Mouse (Mus musculus): ENCODE data around the gene Cnksr1. TPM values are rescaled to one million over a fixed set of nuclear protein-coding genes. Genes with fewer than 3 reads are reported as not detected.

Gene Cnksr1
- total RNA-seq, 2 experiments from 2014 or later: 1.8 to 2.3 TPM

GRCm38 (mm10) chr4:134203340-134203896, 34.8 kb downstream of the Cnksr1 start:
- DNase-seq (ENCODE audit: low spot score in 2 of 2): no peak

- no peak for DNase-seq (ENCODE audit: low spot score in 2 of 2)
These were observed 35.3 kb downstream of the Cnksr1 start, which contains the start of gene Gm7534 for GRCm38 (mm10) chr4:134202904-134203303. Gene Gm7534 (minus strand): TSS chr4:134203004.

GRCm38 (mm10) chr4:134199371-134199770, 38.8 kb downstream of the Cnksr1 start:
- no peak for DNase-seq (ENCODE audit: low spot score in 2 of 2)

- DNase-seq (ENCODE audit: low spot score in 2 of 2): peak in 1 of 2 experiments; percentile 16
These were observed 51.9 kb downstream of the Cnksr1 start for GRCm38 (mm10) chr4:134186268-134186667.

- no peak for DNase-seq (ENCODE audit: low spot score in 2 of 2)
These were observed 52.6 kb downstream of the Cnksr1 start for GRCm38 (mm10) chr4:134185569-134185968.

GRCm38 (mm10) chr4:134183711-134184110, 54.5 kb downstream of the Cnksr1 start:
- DNase-seq (ENCODE audit: low spot score in 2 of 2): no peak

GRCm38 (mm10) chr4:134181825-134182224, 56.4 kb downstream of the Cnksr1 start:
- no peak for DNase-seq (ENCODE audit: low spot score in 2 of 2)

GRCm38 (mm10) chr4:134181112-134181511, 57.1 kb downstream of the Cnksr1 start:
- DNase-seq (ENCODE audit: low spot score in 2 of 2): no peak

Other genes with a start within 250 kb of the Cnksr1 start
- 10 to 100 TPM; 27.1 to 28.8 TPM for gene Dhdds, start 237.5 kb downstream of the Cnksr1 start, total RNA-seq (2021)
- gene Lin28a, start 219.6 kb downstream of the Cnksr1 start, total RNA-seq (2021): 1 to 10 TPM; 2.7 to 3.5 TPM
- gene Zfp683, start 184.6 kb downstream of the Cnksr1 start, total RNA-seq (2021): under 1 TPM in 1 of 2 experiments, not detected in 1; 0.23 TPM
- under 1 TPM in 1 of 2 experiments, not detected in 1; 0.54 TPM for gene Crybg2, start 177.6 kb downstream of the Cnksr1 start, total RNA-seq (2021)
- gene Cd52, start 143.3 kb downstream of the Cnksr1 start, total RNA-seq (2021): 1 to 10 TPM; 2.4 to 2.7 TPM
- gene Ubxn11, start 135.8 kb downstream of the Cnksr1 start, total RNA-seq (2021): 1 to 10 TPM; 3.2 to 3.7 TPM
- 10 to 100 TPM; 72.4 to 83.6 TPM for gene Sh3bgrl3, start 109.6 kb downstream of the Cnksr1 start, total RNA-seq (2021)
- gene Cep85, start 51.3 kb downstream of the Cnksr1 start, total RNA-seq (2021): 10 to 100 TPM; 54.8 to 60.3 TPM
- not detected for gene Gm7534, start 35.4 kb downstream of the Cnksr1 start, total RNA-seq (2021)
- gene Catsper4, start 11.0 kb downstream of the Cnksr1 start, total RNA-seq (2021): not detected
- not detected for gene E130218I03Rik, start 5.3 kb upstream of the Cnksr1 start, total RNA-seq (2021)
- gene Zfp593, start 7.2 kb upstream of the Cnksr1 start, total RNA-seq (2021): 1 to 10 TPM; 5.8 to 6.1 TPM
- not detected for gene Gm30191, start 8.5 kb upstream of the Cnksr1 start, total RNA-seq (2021)
- gene Grrp1, start 15.7 kb upstream of the Cnksr1 start, total RNA-seq (2021): 1 to 10 TPM; 4.5 to 5.7 TPM
- 10 to 100 TPM; 10.4 to 11.8 TPM for gene Pdik1l, start 49.5 kb upstream of the Cnksr1 start, total RNA-seq (2021)
- gene Trim63, start 76.7 kb upstream of the Cnksr1 start, total RNA-seq (2021): 10 to 100 TPM; 48.4 to 59.5 TPM
- gene Slc30a2, start 104.8 kb upstream of the Cnksr1 start, total RNA-seq (2021): under 1 TPM; 0.44 to 0.54 TPM
- 10 to 100 TPM in 1 of 2 experiments, 1 to 10 TPM in 1; 7.5 to 10.2 TPM for gene Extl1, start 145.5 kb upstream of the Cnksr1 start, total RNA-seq (2021)
- 1 to 10 TPM; 4.4 to 4.9 TPM for gene Pafah2, start 157.9 kb upstream of the Cnksr1 start, total RNA-seq (2021)
- 100 to 1,000 TPM; 152 to 171 TPM for gene Stmn1, start 229.9 kb upstream of the Cnksr1 start, total RNA-seq (2021)